ENCODE assay signal across 8 mouse cellular contexts in the genomic region with DNA sequence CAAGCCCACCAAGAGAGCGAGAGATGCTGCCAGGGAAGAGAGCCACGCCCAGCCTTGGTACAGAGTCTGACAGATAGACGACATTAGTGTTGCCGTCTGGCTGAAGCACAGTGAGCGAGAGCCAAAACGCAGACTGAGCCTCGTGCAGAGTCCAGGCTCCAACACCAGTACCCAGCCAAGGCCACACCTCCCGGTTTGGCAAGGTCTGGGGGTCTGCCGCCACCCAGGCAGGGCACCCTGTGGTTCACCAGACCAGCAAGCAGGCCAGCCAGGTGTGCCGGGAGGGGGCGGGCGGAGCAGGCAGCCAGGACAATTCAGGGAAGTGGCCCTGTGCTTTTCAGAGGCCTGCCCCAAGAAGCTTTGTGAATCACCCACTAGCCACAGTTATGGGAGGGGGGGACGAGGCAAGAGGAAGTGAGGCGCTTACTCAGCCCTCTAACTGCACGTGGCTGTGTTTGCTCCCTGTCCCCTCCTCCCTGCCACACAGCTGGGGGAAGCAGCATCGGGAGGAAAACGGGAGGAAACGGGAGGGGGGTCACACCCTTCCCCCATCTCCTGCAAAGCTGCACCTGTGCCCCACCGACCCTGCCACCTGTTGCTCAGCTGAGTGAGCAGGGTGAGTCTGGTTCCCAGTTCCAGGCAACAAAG. TPM values are rescaled to one million over a fixed set of nuclear protein-coding genes. Genes with fewer than 3 reads are reported as not detected.
DNase-seq lines count a peak whose midpoint lies in the region; ATAC-seq lines count a peak whose summit lies in the region.

No protein-coding gene starts in this region.

- no peak for ATAC-seq in frontal cortex, adult (ENCODE audit: low TSS enrichment)

- peak; percentile 87 for DNase-seq in left cerebral cortex, postnatal 4 days
- DNase-seq in left cerebral cortex, adult 18-20 months (ENCODE audit: low spot score in 2 of 2) = no peak
- peak; percentile 77 for DNase-seq in NIH3T3 (ENCODE audit: low read depth)
- DNase-seq in heart, adult 9 months (ENCODE audit: low spot score in 2 of 2) = peak; percentile 84 to 87
- DNase-seq in kidney, postnatal 36 days = peak; percentile 5 to 43
- DNase-seq in splenic B cell, adult 2 months (ENCODE audit: low read depth, low spot score) = peak; percentile 53
- DNase-seq in left cerebral cortex, adult 11 months (ENCODE audit: low spot score) = no peak

- H3K36me3 ChIP-seq in splenic B cell, adult 2 months (ENCODE audit: control insufficient read depth, insufficient read depth, low read length, poor library complexity, severe bottlenecking) = no peaks in the 10 kb centered on the region

- no peaks in the 10 kb centered on the region for H3K27me3 ChIP-seq in splenic B cell, adult 2 months (ENCODE audit: control insufficient read depth, insufficient read depth, low read length, poor library complexity, severe bottlenecking)

- intact Hi-C loops in left cerebral cortex, postnatal 4 days (cut with DNase I) = no loop called here

RNA-seq across cellular contexts. Expression of a gene that starts 15.0 kb away (rescaled TPM):
- 1 to 10 TPM; 5.1 to 6.4 TPM for total RNA-seq in left cerebral cortex, postnatal 4 days (2021)
- total RNA-seq in left cerebral cortex, adult 18-20 months (2021) = 1 to 10 TPM; 2.5 to 3.0 TPM

RNA-seq across cellular contexts. Expression of a gene that starts 26.7 kb away (rescaled TPM):
- 10 to 100 TPM; 63.5 to 67.2 TPM for total RNA-seq in left cerebral cortex, postnatal 4 days (2021)
- total RNA-seq in left cerebral cortex, adult 18-20 months (2021) = 10 to 100 TPM; 63.4 to 67.2 TPM

RNA-seq across cellular contexts. Expression of a gene that starts 41.5 kb away (rescaled TPM):
- 10 to 100 TPM; 41.2 to 44.1 TPM for total RNA-seq in left cerebral cortex, postnatal 4 days (2021)
- total RNA-seq in left cerebral cortex, adult 18-20 months (2021) = 10 to 100 TPM; 31.4 to 32.8 TPM

Comparison
In these comparisons a context has a peak if more than half of its experiments do, and no peak if none do; other contexts are left out.
1. DNase-seq: peak in left cerebral cortex, postnatal 4 days (single experiment), NIH3T3 (single experiment), heart, adult 9 months (2 of 2), kidney, postnatal 36 days (2 of 2) and splenic B cell, adult 2 months (single experiment); none in left cerebral cortex, adult 18-20 months (0 of 2) and left cerebral cortex, adult 11 months (single experiment).